Mouse (Mus musculus) CH12.LX (cell line): ENCODE results near the gene Eef1akmt3. TPM values are rescaled to one million over a fixed set of nuclear protein-coding genes. Genes with fewer than 3 reads are reported as not detected.

Experiments
- DNase-seq: peaks from one replicate; pipeline ENCODE4 v3.0.0-alpha.2; 2013; ENCODE audit errors: extremely low read depth
- H3K27ac ChIP-seq: 2 replicates; pipeline ENCODE4 v1.5.1; 2012; ENCODE audit warnings: low read depth, mild to moderate bottlenecking, control low read depth, moderate library complexity; ENCODE audit not compliant: insufficient read depth
- H3K27me3 ChIP-seq: replicated peaks from 2 replicates; pipeline ENCODE3; 2012; ENCODE audit warnings: inconsistent platforms
- H3K36me3 ChIP-seq, 2 experiments: replicated peaks in 1 of 2; 2 replicates each; pipeline versions ENCODE3 to v1.6.1; 2012; ENCODE audit warnings: inconsistent platforms in 1 of 2, low read length in 1 of 2, mild to moderate bottlenecking in 1 of 2, mixed read lengths in 1 of 2, moderate library complexity in 1 of 2; ENCODE audit not compliant: control insufficient read depth in 1 of 2, insufficient read depth in 1 of 2
- H3K4me1 ChIP-seq, 2 experiments: 2 replicates each; pipeline ENCODE4 v1.6.1; 2012; ENCODE audit warnings: inconsistent platforms in 1 of 2, moderate library complexity in 1 of 2; ENCODE audit not compliant: insufficient read depth in 2 of 2, control insufficient read depth in 1 of 2
- H3K4me2 ChIP-seq: 2 replicates; pipeline ENCODE4 v1.6.1; 2012; ENCODE audit warnings: low read depth, mild to moderate bottlenecking, control low read depth; ENCODE audit not compliant: poor library complexity, insufficient read depth, severe bottlenecking
- H3K4me3 ChIP-seq, 3 experiments: fragments of 150-350 bp in 1 of 3; sonication (generic) in 1 of 3; replicated peaks in 1 of 3; 2 replicates each; pipeline versions ENCODE3 to v1.5.1; 2011 to 2012; ENCODE audit warnings: low read depth in 2 of 3, low read length in 2 of 3, mild to moderate bottlenecking in 2 of 3, moderate library complexity in 2 of 3, control low read depth in 1 of 3, improper control_type of control experiment in 1 of 3, inconsistent platforms in 1 of 3, mixed read lengths in 1 of 3; ENCODE audit not compliant: poor library complexity in 1 of 3
- H3K79me2 ChIP-seq: replicated peaks from 2 replicates; pipeline ENCODE4 v1.6.1; 2012; ENCODE audit warnings: mild to moderate bottlenecking, moderate library complexity; ENCODE audit not compliant: control insufficient read depth, poor library complexity, insufficient read depth, severe bottlenecking; ENCODE audit errors: extremely low read depth
- H3K9ac ChIP-seq: 2 replicates; pipeline ENCODE4 v1.6.1; 2012; ENCODE audit warnings: low read depth, mild to moderate bottlenecking, control low read depth, moderate library complexity; ENCODE audit not compliant: insufficient read depth
- H3K9me3 ChIP-seq: replicated peaks from 2 replicates; pipeline ENCODE3; 2012; ENCODE audit warnings: low read length, inconsistent platforms, mixed read lengths
- BHLHE40 ChIP-seq: IDR thresholded peaks from 2 replicates; pipeline ENCODE4 v1.6.1; 2011; ENCODE audit warnings: mild to moderate bottlenecking, low read depth, low read length, improper control_type of control experiment
- CTCF ChIP-seq, 2 experiments: IDR thresholded peaks in 1 of 2; conservative IDR thresholded peaks in 1 of 2; 2 replicates each; pipeline ENCODE4 v1.5.1; 2011 to 2012; ENCODE audit warnings: low read depth in 2 of 2, low read length in 2 of 2, improper control_type of control experiment in 1 of 2, inconsistent platforms in 1 of 2, mild to moderate bottlenecking in 1 of 2, moderate library complexity in 1 of 2
- ELF1 ChIP-seq: IDR thresholded peaks from 2 replicates; pipeline ENCODE4 v1.6.1; 2014; ENCODE audit warnings: low read depth, mild to moderate bottlenecking, inconsistent platforms, low read length, improper control_type of control experiment
- GABPA ChIP-seq: IDR thresholded peaks from 2 replicates; pipeline ENCODE4 v1.6.1; 2012; ENCODE audit warnings: low read depth, low read length, improper control_type of control experiment, inconsistent platforms; ENCODE audit not compliant: insufficient replicate concordance
- IRF4 ChIP-seq: IDR thresholded peaks from 2 replicates; pipeline ENCODE4 v1.6.1; 2014; ENCODE audit warnings: low read depth, mild to moderate bottlenecking, inconsistent platforms, low read length, improper control_type of control experiment
- MEF2A ChIP-seq: IDR thresholded peaks from 2 replicates; pipeline ENCODE4 v1.6.1; 2014; ENCODE audit warnings: low read depth, mild to moderate bottlenecking, inconsistent platforms, low read length, improper control_type of control experiment, borderline replicate concordance
- MYC ChIP-seq: IDR thresholded peaks from 2 replicates; pipeline ENCODE4 v1.6.1; 2011; ENCODE audit warnings: low read depth, mild to moderate bottlenecking, improper control_type of control experiment, low read length
- NELFE ChIP-seq: IDR thresholded peaks from 2 replicates; pipeline ENCODE4 v1.6.1; 2011; ENCODE audit warnings: low read depth, low read length, improper control_type of control experiment
- PAX5 ChIP-seq: IDR thresholded peaks from 2 replicates; pipeline ENCODE4 v1.6.1; 2012; ENCODE audit warnings: low read length, inconsistent platforms, mixed read lengths
- POLR2A ChIP-seq: IDR thresholded peaks from 2 replicates; pipeline ENCODE4 v1.6.1; 2011; ENCODE audit warnings: low read depth, mild to moderate bottlenecking, improper control_type of control experiment, low read length
- POLR2AphosphoS2 ChIP-seq: IDR thresholded peaks from 2 replicates; pipeline ENCODE4 v1.6.1; 2011; ENCODE audit warnings: low read depth, low read length, improper control_type of control experiment
- RAD21 ChIP-seq: IDR thresholded peaks from 2 replicates; pipeline ENCODE4 v1.6.1; 2011; ENCODE audit warnings: low read depth, mild to moderate bottlenecking, low read length, improper control_type of control experiment, moderate library complexity
- SMC3 ChIP-seq: IDR thresholded peaks from 2 replicates; pipeline ENCODE4 v1.6.1; 2011; ENCODE audit warnings: low read depth, low read length, improper control_type of control experiment
- TCF12 ChIP-seq: IDR thresholded peaks from 2 replicates; pipeline ENCODE4 v1.6.1; 2014; ENCODE audit warnings: low read depth, mild to moderate bottlenecking, inconsistent platforms, low read length, improper control_type of control experiment
- UBTF ChIP-seq: IDR thresholded peaks from 2 replicates; pipeline ENCODE4 v1.6.1; 2012; ENCODE audit warnings: low read depth, mild to moderate bottlenecking, inconsistent platforms, low read length, improper control_type of control experiment, moderate library complexity
- USF1 ChIP-seq: IDR thresholded peaks from 2 replicates; pipeline ENCODE4 v1.6.1; 2014; ENCODE audit warnings: low read depth, mild to moderate bottlenecking, inconsistent platforms, low read length, improper control_type of control experiment
- USF2 ChIP-seq: conservative IDR thresholded peaks from 2 replicates; pipeline ENCODE4 v1.6.1; 2011; ENCODE audit warnings: low read depth, low read length, improper control_type of control experiment
- ZMIZ1 ChIP-seq: IDR thresholded peaks from 2 replicates; pipeline ENCODE4 v1.6.1; 2012; ENCODE audit warnings: low read depth, mild to moderate bottlenecking, inconsistent platforms, low read length, improper control_type of control experiment
- dilution Hi-C: fragments of 300-500 bp; cut with MboI; formaldehyde crosslinking; loops from 2 replicates; pipeline ENCODE4 v1.14.3; 2020; ENCODE audit warnings: low sequenced_read_pairs; ENCODE audit not compliant: extremely low pct_unique_long_range_greater_than_20kb, extremely low pct_ligation_motif_present
- in situ Hi-C: fragments of 300-500 bp; cut with MboI; formaldehyde crosslinking; loops from 3 replicates; pipeline ENCODE4 v1.14.3; 2019; ENCODE audit warnings: low sequenced_read_pairs, low pct_ligation_motif_present, low pct_unique_long_range_greater_than_20kb, mixed read lengths
- polyA plus RNA-seq: library from polyadenylated mRNA; unstranded; fragments of >175 nt; gene quantifications from 2 replicates; pipeline ENCODE4 v1.2.1, GENCODE M21; 2012; ENCODE audit warnings: low read depth; ENCODE audit not compliant: insufficient read length
- total RNA-seq, 2 experiments: library from RNA; depleted of rRNA; stranded (reverse); fragments of 300-350 nt in 1 of 2; fragments of >200 nt in 1 of 2; gene quantifications; 2 replicates each; pipeline ENCODE4 v1.2.3; 2012 to 2014

Gene Eef1akmt3
- total and polyA plus RNA-seq, 3 experiments: 0.78 to 1.1 (median 0.98) TPM

GRCm38 (mm10) chr10:127083915-127084306 lies 42.6 kb upstream of the Eef1akmt3 start:
- in situ Hi-C loops (no loop called here), dilution Hi-C loops (no loop called here)
- Histone ChIP-seq H3K36me3 (peaks cover 70 to 95% of the 10 kb centered on the region in 2 experiments), H3K79me2 (peaks cover 3% of the 10 kb centered on the region; the same call in 1 of the 2 replicates), H3K4me2 (no peak overlapping the region), H3K27me3 (no peaks in the 10 kb centered on the region), H3K27ac (no peak overlapping the region), H3K4me3 (no peak overlapping the region), H3K9me3 (no peaks in the 10 kb centered on the region), H3K9ac (no peak overlapping the region), H3K4me1 (no peaks in the 10 kb centered on the region)
- DNase-seq: no peak
- no peak for TF ChIP-seq ELF1
- no peak for TF ChIP-seq BHLHE40

GRCm38 (mm10) chr10:127083292-127083914 lies 42.1 kb upstream of the Eef1akmt3 start:
- DNase-seq: no peak
- dilution Hi-C loops (no loop called here), in situ Hi-C loops (no loop called here)
- Histone ChIP-seq H3K4me2 (no peak overlapping the region), H3K4me1 (no peaks in the 10 kb centered on the region), H3K27me3 (no peaks in the 10 kb centered on the region), H3K9me3 (no peaks in the 10 kb centered on the region), H3K36me3 (peaks cover 68 to 94% of the 10 kb centered on the region in 2 experiments), H3K9ac (no peak overlapping the region), H3K4me3 (no peak overlapping the region), H3K27ac (no peak overlapping the region), H3K79me2 (peaks cover 3% of the 10 kb centered on the region; the same call in 1 of the 2 replicates)
- TF ChIP-seq ELF1: no peak
- no peak for TF ChIP-seq TCF12
- TF ChIP-seq MEF2A: no peak
- no peak for TF ChIP-seq USF1
- TF ChIP-seq POLR2A: no peak
- no peak for TF ChIP-seq POLR2AphosphoS2
- no peak for TF ChIP-seq SMC3
- no peak for TF ChIP-seq MYC
- TF ChIP-seq PAX5: no peak
- TF ChIP-seq UBTF: no peak
- TF ChIP-seq IRF4: no peak
- TF ChIP-seq USF2: no peak
- no peak for TF ChIP-seq ZMIZ1
- no peak for TF ChIP-seq RAD21
- TF ChIP-seq NELFE: no peak
- no peak for TF ChIP-seq BHLHE40
- TF ChIP-seq CTCF (conservative IDR thresholded peaks at IDR 0.05 in 1 of 2, IDR thresholded peaks at IDR 0.05 in 1 of 2; ENCODE audit: low read depth in 2 of 2, low read length in 2 of 2): no peak
- TF ChIP-seq GABPA: no peak
